Mouse (Mus musculus) midbrain, postnatal 0 days (tissue): ENCODE results near the gene Higd1b. TPM values are rescaled to one million over a fixed set of nuclear protein-coding genes. Genes with fewer than 3 reads are reported as not detected.
A peak's percentile ranks its signal among the peaks of the same experiment; 100 is the strongest.

Experiments
- ATAC-seq: fragments of 200-750 bp; cut with Nextera tagmentation; 2 replicates; pipeline ENCODE4 v1.8.0; 2017; ENCODE audit warnings: moderate number of reproducible peaks, mild to moderate bottlenecking, moderate TSS enrichment, moderate library complexity; ENCODE audit not compliant: low FRiP score
- DNase-seq: peaks from one replicate; pipeline ENCODE4 v3.0.0-alpha.2; 2015; ENCODE audit warnings: low spot score
- H3K27ac ChIP-seq: fragments of 300-500 bp; sonication (generic); 2 replicates; pipeline ENCODE4 v1.5.1; 2014; ENCODE audit warnings: low read depth, mild to moderate bottlenecking, low read length, mixed read lengths
- H3K27me3 ChIP-seq: fragments of 300-500 bp; sonication (generic); 2 replicates; pipeline ENCODE4 v1.6.1; 2014; ENCODE audit warnings: low read length, control low read depth, mixed read lengths; ENCODE audit not compliant: insufficient read depth
- H3K36me3 ChIP-seq: fragments of 300-500 bp; sonication (generic); 2 replicates; pipeline ENCODE4 v1.6.1; 2014; ENCODE audit warnings: low read length, control low read depth, mixed read lengths; ENCODE audit not compliant: insufficient read depth
- H3K4me1 ChIP-seq: fragments of 300-500 bp; sonication (generic); 2 replicates; pipeline ENCODE4 v1.6.1; 2014; ENCODE audit warnings: mild to moderate bottlenecking, control low read depth, antibody characterized with exemption, low read length, mixed read lengths; ENCODE audit not compliant: insufficient read depth
- H3K4me2 ChIP-seq: fragments of 300-500 bp; sonication (generic); 2 replicates; pipeline ENCODE4 v1.6.1; 2014; ENCODE audit warnings: low read depth, mild to moderate bottlenecking, low read length, mixed read lengths; ENCODE audit not compliant: poor library complexity, severe bottlenecking
- H3K4me3 ChIP-seq: fragments of 300-500 bp; sonication (generic); 2 replicates; pipeline ENCODE4 v1.5.1; 2014; ENCODE audit warnings: low read depth, mild to moderate bottlenecking, low read length, moderate library complexity
- H3K9ac ChIP-seq: fragments of 300-500 bp; sonication (generic); replicated peaks from 2 replicates; pipeline ENCODE4 v1.6.1; 2014; ENCODE audit warnings: mild to moderate bottlenecking, low read length, moderate library complexity, mixed read lengths; ENCODE audit not compliant: poor library complexity, severe bottlenecking
- H3K9me3 ChIP-seq: fragments of 300-500 bp; sonication (generic); 2 replicates; pipeline ENCODE4 v1.6.1; 2016; ENCODE audit warnings: low read length, control low read depth
- CTCF ChIP-seq: IDR thresholded peaks from 2 replicates; pipeline ENCODE4 v1.5.1; 2016; ENCODE audit warnings: antibody characterized with exemption, mild to moderate bottlenecking
- WGBS: fragments of 180-500 bp; shearing (Covaris S2); extraction: QIAGEN DNeasy Blood & Tissue Kit; methylation state at CpG from one replicate; pipeline ENCODE4 v1.1.7; 2014; 5-methylcytosine and 5-hydroxymethylcytosine counted together
- polyA plus RNA-seq: library from polyadenylated mRNA; unstranded; fragments of >200 nt; fragmentation: Nextera tagmentation; extraction: Ambion mirVana; gene quantifications from 2 replicates; pipeline ENCODE4 v1.2.1, GENCODE M21; 2015
- total RNA-seq: library from RNA; depleted of rRNA; stranded (reverse); fragments of >200 nt; gene quantifications from 2 replicates; pipeline ENCODE4 v1.2.3, GENCODE M21; 2014

The Higd1b gene
- total and polyA plus RNA-seq, 2 experiments from 2014 or later = 12.3 to 13.1 TPM

DNA sequence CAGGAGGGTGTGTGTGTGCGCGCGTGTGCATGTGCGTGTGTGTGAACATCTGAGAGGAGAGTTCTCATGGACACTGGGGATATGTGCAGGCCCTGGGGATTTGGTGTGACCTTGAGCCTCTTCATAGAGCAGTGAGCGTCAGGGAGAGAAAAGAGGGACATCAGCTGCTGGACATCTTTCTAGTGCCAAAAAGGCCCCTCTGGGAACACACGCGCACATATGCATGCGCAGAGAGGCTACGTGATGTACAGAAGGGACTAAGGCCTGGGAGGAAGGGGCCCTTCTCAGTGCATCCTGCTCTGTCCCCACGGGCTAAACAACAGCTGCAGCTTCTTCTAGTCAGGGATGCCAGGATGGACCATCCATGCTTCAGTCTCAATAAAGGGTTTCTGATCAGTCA, 1.4 kb upstream of the Higd1b start:
- Histone ChIP-seq H3K27ac (no peak overlapping the region), H3K4me3 (no peak overlapping the region), H3K9me3 (no peaks in the 10 kb centered on the region), H3K36me3 (peaks cover 26% of the 10 kb centered on the region), H3K4me1 (no peaks in the 10 kb centered on the region), H3K4me2 (no peak overlapping the region), H3K27me3 (no peaks in the 10 kb centered on the region), H3K9ac (peak overlapping the region; percentile 42; the same call in 1 of the 2 replicates)
- no peak for TF ChIP-seq CTCF
- DNase-seq (no peak), ATAC-seq (no peak)
- 88% methylated on average over 10 of the region's 10 CpGs for WGBS

- no peak for ATAC-seq
- Histone ChIP-seq H3K36me3 (peaks cover 43% of the 10 kb centered on the region), H3K4me1 (no peaks in the 10 kb centered on the region), H3K9ac (no peak overlapping the region), H3K27ac (0 out of 2 replicates have a peak overlapping the region, but pooled peaks have one; percentile 13), H3K27me3 (no peaks in the 10 kb centered on the region), H3K4me2 (no peak overlapping the region), H3K4me3 (no peak overlapping the region), H3K9me3 (no peaks in the 10 kb centered on the region)
- no peak for TF ChIP-seq CTCF
- DNase-seq = no peak
- 88% methylated on average over 9 of the region's 9 CpGs for WGBS
Measured at GRCm38 (mm10) chr11:102836146-102836545, 497 bp downstream of the Higd1b start.

DNA sequence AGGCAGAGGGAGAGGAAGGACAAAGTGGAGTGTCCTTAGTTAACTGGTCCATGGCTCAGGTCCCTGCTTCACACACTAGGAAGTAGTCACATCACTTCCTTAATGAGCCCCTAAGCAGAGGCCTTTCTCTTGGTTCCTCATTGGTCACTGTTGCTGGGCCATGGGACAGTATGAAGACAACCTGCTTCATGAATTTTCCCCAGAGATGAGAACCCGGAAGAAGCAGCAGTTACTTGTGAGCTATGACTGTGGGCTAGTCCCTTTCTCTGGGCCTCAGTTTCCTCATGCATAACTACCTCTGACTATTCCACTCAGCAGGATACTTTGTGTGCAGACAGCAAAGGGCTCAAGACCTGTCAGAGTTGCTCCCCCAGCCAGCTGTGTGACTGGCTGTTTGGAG, 1.7 kb downstream of the Higd1b start:
- H3K4me3 ChIP-seq = no peak overlapping the region
- no peaks in the 10 kb centered on the region for H3K9me3 ChIP-seq
- no peak overlapping the region for H3K27ac ChIP-seq
- H3K9ac ChIP-seq = no peak overlapping the region
- H3K27me3 ChIP-seq = no peaks in the 10 kb centered on the region
- no peak for TF ChIP-seq CTCF
- peaks cover 50% of the 10 kb centered on the region for H3K36me3 ChIP-seq
- H3K4me2 ChIP-seq = 0 out of 2 replicates have a peak overlapping the region, but pooled peaks have one; percentile 4
- WGBS = 100% methylated on average over 1 of the region's 1 CpGs
- ATAC-seq = no peak
- H3K4me1 ChIP-seq = no peaks in the 10 kb centered on the region
- DNase-seq = no peak

- DNase-seq (no peak), ATAC-seq (no peak)
- Histone ChIP-seq H3K4me1 (no peaks in the 10 kb centered on the region), H3K4me3 (no peak overlapping the region), H3K9ac (no peak overlapping the region), H3K27me3 (no peaks in the 10 kb centered on the region), H3K36me3 (peaks cover 56% of the 10 kb centered on the region), H3K27ac (no peak overlapping the region), H3K4me2 (no peak overlapping the region), H3K9me3 (no peaks in the 10 kb centered on the region)
- no peak for TF ChIP-seq CTCF
- 92% methylated on average over 2 of the region's 2 CpGs for WGBS
Measured at GRCm38 (mm10) chr11:102838126-102838525, 2.5 kb downstream of the Higd1b start.

DNA sequence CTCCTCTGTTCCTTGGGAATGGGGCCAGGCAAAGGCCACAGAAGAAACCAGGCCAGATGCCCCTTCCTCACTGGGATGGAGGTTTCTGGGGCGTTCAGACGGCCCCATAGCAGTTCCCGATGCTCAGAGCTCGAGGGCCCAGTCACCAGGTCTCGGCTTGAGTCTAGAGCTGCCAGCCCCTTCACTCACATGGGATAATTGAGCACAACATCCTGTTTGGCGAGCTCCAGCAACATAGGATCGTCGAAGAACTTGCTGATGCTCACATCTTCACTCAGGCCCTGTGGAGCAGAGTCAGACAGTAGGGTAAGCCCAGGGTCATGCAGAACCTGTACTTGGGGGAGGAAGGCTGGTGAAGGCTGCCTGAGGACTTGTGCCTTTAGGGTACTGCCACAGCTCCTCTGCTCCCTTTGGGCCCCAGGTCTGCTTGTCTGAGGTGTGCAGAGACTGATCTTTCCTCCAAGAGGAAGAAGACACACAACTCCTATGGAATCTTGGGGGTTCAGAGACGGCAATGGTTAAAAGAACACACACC, 3.0 kb downstream of the Higd1b start:
- H3K4me1 ChIP-seq = no peaks in the 10 kb centered on the region
- H3K36me3 ChIP-seq = peaks cover 62% of the 10 kb centered on the region
- H3K9ac ChIP-seq = no peak overlapping the region
- ATAC-seq (no peak), DNase-seq (no peak)
- H3K4me3 ChIP-seq = no peak overlapping the region
- 90% methylated on average over 9 of the region's 9 CpGs for WGBS
- no peak overlapping the region for H3K4me2 ChIP-seq
- H3K9me3 ChIP-seq = no peaks in the 10 kb centered on the region
- no peaks in the 10 kb centered on the region for H3K27me3 ChIP-seq
- 0 out of 2 replicates have a peak overlapping the region, but pooled peaks have one; percentile 18 for H3K27ac ChIP-seq
- TF ChIP-seq CTCF = no peak

DNA sequence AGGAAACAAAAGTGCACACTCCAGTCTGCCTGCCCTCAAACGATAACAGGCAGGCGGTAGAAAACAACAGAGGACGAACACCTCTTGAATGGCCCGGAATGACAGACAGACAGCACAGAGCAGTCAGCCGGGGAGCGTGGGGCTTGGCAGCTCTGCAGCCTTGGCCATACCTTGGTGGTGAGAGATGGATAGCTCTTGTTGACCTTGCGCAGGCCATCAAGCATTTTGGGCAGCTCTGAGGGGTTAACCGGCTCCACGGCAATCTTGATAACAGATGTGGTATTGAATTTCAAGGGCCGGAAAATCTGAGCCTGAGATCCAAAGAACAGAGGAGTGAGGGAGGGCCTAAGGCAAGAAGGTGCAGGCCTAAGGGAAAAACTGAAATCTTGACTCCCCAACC, 10.3 kb downstream of the Higd1b start:
- Histone ChIP-seq H3K9ac (no peak overlapping the region), H3K36me3 (peaks cover 82% of the 10 kb centered on the region), H3K4me3 (no peak overlapping the region), H3K27ac (no peak overlapping the region), H3K9me3 (no peaks in the 10 kb centered on the region), H3K27me3 (no peaks in the 10 kb centered on the region), H3K4me2 (no peak overlapping the region), H3K4me1 (no peaks in the 10 kb centered on the region)
- ATAC-seq = no peak
- no peak for DNase-seq
- no peak for TF ChIP-seq CTCF
- 91% methylated on average over 10 of the region's 10 CpGs for WGBS
